9 mouse cellular contexts compared by ENCODE assay signal in genomic region chr2:116060701-116061400, GRCm38 (mm10). TPM values are rescaled to one million over a fixed set of nuclear protein-coding genes. Genes with fewer than 3 reads are reported as not detected.
DNase-seq lines count a peak whose midpoint lies in the region; ATAC-seq and TF ChIP-seq lines count a peak whose summit lies in the region.
"Had no signal": no experiment of that assay in that cellular context is flagged by ENCODE, and none has a peak within 500 bp of the region (broad histone marks: within the 10 kb centered on the region; RNA-seq: fewer than 3 reads in every experiment).

No protein-coding gene starts in this region.

- H3K9ac ChIP-seq in hindbrain, embryonic 15.5 days, result peak overlapping the region; percentile 92
- peak overlapping the region; percentile 89 for H3K9ac ChIP-seq in midbrain, embryonic 14.5 days (replicated peaks; ENCODE audit: low read length)

- no peaks in the 10 kb centered on the region for H3K27me3 ChIP-seq in hindbrain, embryonic 15.5 days
- no peaks in the 10 kb centered on the region for H3K27me3 ChIP-seq in midbrain, embryonic 14.5 days (ENCODE audit: control insufficient read depth, insufficient read depth, low read length)

- H3K36me3 ChIP-seq in hindbrain, embryonic 15.5 days, result no peaks in the 10 kb centered on the region
- H3K36me3 ChIP-seq in midbrain, embryonic 14.5 days (ENCODE audit: control insufficient read depth, insufficient read depth, low read length), result peaks cover 12% of the 10 kb centered on the region; the same call in 1 of the 2 replicates

- TF ChIP-seq CTCF in cortical plate, adult 2 months (IDR thresholded peaks at IDR 0.05; ENCODE audit: extremely low read depth, insufficient read depth, low read length), result no peak

- peak; percentile 58 for DNase-seq in embryo, embryonic 10 days (ENCODE audit: low spot score)
- DNase-seq in embryo, embryonic 10.5 days (ENCODE audit: low spot score), result no peak
- DNase-seq in midbrain, embryonic 14.5 days, result peak; percentile 45
- DNase-seq in urinary bladder, postnatal 25 days (ENCODE audit: low spot score), result no peak
- no peak for DNase-seq in T-cell, adult 2 months (ENCODE audit: low spot score)
- no peak for DNase-seq in urinary bladder, adult 18-20 months (ENCODE audit: low spot score in 2 of 2)
- DNase-seq: cerebellum, postnatal 25 days had no signal

- peak overlapping the region; percentile 95 for H3K27ac ChIP-seq in cortical plate, adult 2 months (ENCODE audit: insufficient read depth, low read length)
- peak overlapping the region; percentile 97 for H3K27ac ChIP-seq in hindbrain, embryonic 15.5 days (replicated peaks)
- peak overlapping the region; percentile 93 for H3K27ac ChIP-seq in midbrain, embryonic 14.5 days (replicated peaks; ENCODE audit: low read depth, low read length)

- peak overlapping the region; percentile 73 for H3K4me2 ChIP-seq in hindbrain, embryonic 15.5 days
- peak overlapping the region; percentile 59 for H3K4me2 ChIP-seq in midbrain, embryonic 14.5 days (ENCODE audit: low read length)

- no peak for TF ChIP-seq POLR2A in cortical plate, adult 2 months (IDR thresholded peaks at IDR 0.05; ENCODE audit: extremely low read depth, insufficient read depth, low read length)

- H3K4me1 ChIP-seq in cortical plate, adult 2 months (ENCODE audit: control insufficient read depth, insufficient read depth, low read length), result no peaks in the 10 kb centered on the region
- H3K4me1 ChIP-seq in hindbrain, embryonic 15.5 days (replicated peaks), result peaks cover 31% of the 10 kb centered on the region
- peaks cover 9% of the 10 kb centered on the region for H3K4me1 ChIP-seq in midbrain, embryonic 14.5 days (ENCODE audit: control insufficient read depth, insufficient read depth, low read length)

- no peak for ATAC-seq in hindbrain, embryonic 15.5 days (ENCODE audit: low FRiP score, low read depth)
- no peak for ATAC-seq in midbrain, embryonic 14.5 days (ENCODE audit: low FRiP score, low TSS enrichment)

- WGBS in hindbrain, embryonic 15.5 days, result 8% methylated on average over 21 of the region's 21 CpGs
- 3% methylated on average over 21 of the region's 21 CpGs for WGBS in midbrain, embryonic 14.5 days

- H3K9me3 ChIP-seq in hindbrain, embryonic 15.5 days, result no peaks in the 10 kb centered on the region
- no peaks in the 10 kb centered on the region for H3K9me3 ChIP-seq in midbrain, embryonic 14.5 days (ENCODE audit: control insufficient read depth, low read length)

- H3K4me3 ChIP-seq in cortical plate, adult 2 months (ENCODE audit: insufficient read depth, low read length), result peak overlapping the region; percentile 78
- H3K4me3 ChIP-seq in hindbrain, embryonic 15.5 days, result peak overlapping the region; percentile 68
- H3K4me3 ChIP-seq in midbrain, embryonic 14.5 days (replicated peaks; ENCODE audit: low read depth, low read length), result peak overlapping the region; percentile 66

RNA-seq across cellular contexts. Expression of gene Meis2, which starts 4.8 kb away (rescaled TPM):
- polyA plus RNA-seq in cortical plate, adult 2 months (2012; rRNA removed), result 62.9 and 86.1 TPM in 2 replicates
- polyA plus RNA-seq in hindbrain, embryonic 15.5 days (2015; fragmentation: Nextera tagmentation; extraction: Ambion mirVana), result 139 and 140 TPM in 2 replicates
- 83.1 and 84.9 TPM in 2 replicates for polyA plus RNA-seq in midbrain, embryonic 14.5 days (2014; fragmentation: Nextera tagmentation; extraction: Ambion mirVana)

Comparison
In these comparisons a context has a peak if more than half of its experiments do, and no peak if none do; other contexts are left out.
1. DNase-seq: peak in embryo, embryonic 10 days (single experiment) and midbrain, embryonic 14.5 days (single experiment); none in embryo, embryonic 10.5 days (single experiment), urinary bladder, postnatal 25 days (single experiment), T-cell, adult 2 months (single experiment) and urinary bladder, adult 18-20 months (0 of 2).
2. Peak in every context shown above with its lines, with median percentiles within 50 percentile points of each other: H3K27ac ChIP-seq and H3K4me3 ChIP-seq.